ENCODE assay signal across 14 mouse cellular contexts in genomic region chr3:52397961-52398360, GRCm38 (mm10).
DNase-seq lines count a peak whose midpoint lies in the region; ATAC-seq lines count a peak whose summit lies in the region.
"Had no signal": no experiment of that assay in that cellular context is flagged by ENCODE, and none has a peak within 500 bp of the region (broad histone marks: within the 10 kb centered on the region; RNA-seq: fewer than 3 reads in every experiment).

No protein-coding gene starts in this region.

- DNase-seq in B cell, adult 2 months: peak; percentile 53 to 56
- peak; percentile 67 for DNase-seq in CD4-positive, CD25-positive, alpha-beta regulatory T cell, adult 2 months (ENCODE audit: low read depth, low spot score)
- DNase-seq in thymus, postnatal 10 days (ENCODE audit: low spot score in 2 of 2): peak; percentile 41 to 50
- no peak for DNase-seq in retina, embryonic 14.5 days (ENCODE audit: low spot score)
- DNase-seq in embryo, embryonic 10 days (ENCODE audit: low spot score): no peak
- no peak for DNase-seq in frontal cortex, adult 2 months (ENCODE audit: extremely low spot score in 1 of 2, low spot score in 1 of 2)
- DNase-seq: adrenal gland, postnatal 36 days; cerebellum, adult 18-20 months; gastrocnemius, postnatal 14 days; heart, postnatal 10 days; liver, embryonic 13.5 days had no signal

- ATAC-seq in inflammation-experienced regulatory T-cells, adult 6 months: peak; percentile 23
- ATAC-seq: forebrain, embryonic 13.5 days; intestine, embryonic 16.5 days had no signal

Comparison
In these comparisons a context has a peak if more than half of its experiments do, and no peak if none do; other contexts are left out.
1. DNase-seq: peak in B cell, adult 2 months (2 of 2), CD4-positive, CD25-positive, alpha-beta regulatory T cell, adult 2 months (single experiment) and thymus, postnatal 10 days (2 of 2); none in retina, embryonic 14.5 days (single experiment), embryo, embryonic 10 days (single experiment) and frontal cortex, adult 2 months (0 of 2).